Mouse (Mus musculus): ENCODE results near the gene Thra. TPM values are rescaled to one million over a fixed set of nuclear protein-coding genes. Genes with fewer than 3 reads are reported as not detected.

Thra gene
- polyA plus RNA-seq, 1 experiment from 2014 or later, result 93.5 TPM

- no peaks in the 10 kb centered on the region for H3K9me3 ChIP-seq (replicated peaks)
- no peak overlapping the region for H3K27ac ChIP-seq
- no peak overlapping the region; the same call in 1 of the 2 replicates for H3K9ac ChIP-seq
- H3K36me3 ChIP-seq (ENCODE audit: poor library complexity, severe bottlenecking), result peaks cover 74% of the 10 kb centered on the region
- WGBS, result 90% methylated on average over 12 of the region's 12 CpGs
- H3K27me3 ChIP-seq, result no peaks in the 10 kb centered on the region
- no peak overlapping the region for H3K4me2 ChIP-seq
- no peak overlapping the region for H3K4me3 ChIP-seq
- H3K4me1 ChIP-seq, result peaks cover 37% of the 10 kb centered on the region
- ATAC-seq, result no peak
Observed at GRCm38 (mm10) chr11:98756711-98757110, 16.3 kb downstream of the Thra start.

DNA sequence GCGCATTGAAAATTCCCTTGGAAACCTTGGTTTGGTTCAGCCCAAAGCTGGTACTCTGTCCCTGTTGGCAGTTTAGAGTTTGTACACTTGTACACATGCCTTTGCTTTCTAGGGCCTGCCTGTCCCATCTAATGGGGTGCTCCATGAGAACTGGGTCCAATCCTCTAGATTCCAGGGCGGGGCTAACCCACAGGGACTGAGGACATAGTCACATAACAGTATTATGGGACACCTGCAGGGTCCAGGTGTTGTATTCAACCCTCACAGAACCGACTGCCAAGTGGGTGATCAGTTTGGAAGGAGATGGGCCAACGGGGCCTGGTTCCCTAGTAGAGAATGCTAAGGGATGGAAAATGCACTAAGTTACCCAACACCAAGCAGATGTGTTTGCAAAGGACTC is 21.5 kb downstream of the Thra start:
- no peak overlapping the region for H3K9ac ChIP-seq
- peaks cover 82% of the 10 kb centered on the region for H3K36me3 ChIP-seq (ENCODE audit: poor library complexity, severe bottlenecking)
- ATAC-seq, result no peak
- H3K4me3 ChIP-seq, result no peak overlapping the region
- H3K9me3 ChIP-seq (replicated peaks), result no peaks in the 10 kb centered on the region
- no peak overlapping the region for H3K27ac ChIP-seq
- 90% methylated on average over 4 of the region's 4 CpGs for WGBS
- H3K4me2 ChIP-seq, result no peak overlapping the region
- no peaks in the 10 kb centered on the region for H3K27me3 ChIP-seq
- H3K4me1 ChIP-seq, result peaks cover 22% of the 10 kb centered on the region

GRCm38 (mm10) chr11:98762756-98763501 is 22.5 kb downstream of the Thra start:
- 62% methylated on average over 17 of the region's 17 CpGs for WGBS
- Histone ChIP-seq H3K4me3 (no peak overlapping the region), H3K4me2 (no peak overlapping the region), H3K36me3 (ENCODE audit: poor library complexity, severe bottlenecking) (peaks cover 72% of the 10 kb centered on the region), H3K4me1 (peaks cover 32% of the 10 kb centered on the region), H3K9ac (no peak overlapping the region), H3K27ac (no peak overlapping the region), H3K9me3 (replicated peaks) (no peaks in the 10 kb centered on the region), H3K27me3 (no peaks in the 10 kb centered on the region)
- no peak for ATAC-seq

GRCm38 (mm10) chr11:98763502-98763861 is 23.0 kb downstream of the Thra start:
- Histone ChIP-seq H3K27ac (no peak overlapping the region), H3K36me3 (ENCODE audit: poor library complexity, severe bottlenecking) (peaks cover 73% of the 10 kb centered on the region), H3K9me3 (replicated peaks) (no peaks in the 10 kb centered on the region), H3K4me1 (peaks cover 38% of the 10 kb centered on the region), H3K4me2 (no peak overlapping the region), H3K9ac (no peak overlapping the region), H3K27me3 (no peaks in the 10 kb centered on the region), H3K4me3 (no peak overlapping the region)
- WGBS, result 91% methylated on average over 8 of the region's 8 CpGs
- no peak for ATAC-seq

GRCm38 (mm10) chr11:98764091-98764490 is 23.7 kb downstream of the Thra start:
- H3K4me2 ChIP-seq, result no peak overlapping the region
- no peak overlapping the region for H3K4me3 ChIP-seq
- no peaks in the 10 kb centered on the region for H3K27me3 ChIP-seq
- H3K9me3 ChIP-seq (replicated peaks), result no peaks in the 10 kb centered on the region
- H3K9ac ChIP-seq, result no peak overlapping the region
- no peak for ATAC-seq
- 89% methylated on average over 18 of the region's 18 CpGs for WGBS
- H3K27ac ChIP-seq, result 0 out of 2 replicates have a peak overlapping the region, but pooled peaks have one; percentile 0
- H3K36me3 ChIP-seq (ENCODE audit: poor library complexity, severe bottlenecking), result peaks cover 74% of the 10 kb centered on the region
- peaks cover 44% of the 10 kb centered on the region for H3K4me1 ChIP-seq

DNA sequence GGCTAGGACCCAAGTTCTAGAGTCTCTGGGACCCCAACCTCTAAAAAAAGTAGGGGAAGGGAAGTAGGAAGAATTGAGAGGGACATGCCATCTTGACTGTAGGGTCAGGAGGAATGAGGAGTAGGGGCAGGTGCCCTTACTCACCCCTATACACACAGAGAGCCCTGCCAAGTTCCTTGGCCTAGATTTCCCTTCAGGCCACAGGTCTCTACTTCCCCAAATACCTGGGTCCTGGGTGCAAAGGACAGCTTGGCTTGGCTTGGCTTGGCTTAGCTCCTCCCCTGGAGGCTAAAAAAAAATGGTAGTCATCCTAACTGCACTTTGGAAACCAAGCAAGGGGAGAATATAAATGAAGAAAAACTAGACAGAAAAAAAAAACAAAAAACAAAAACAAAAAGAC is 24.3 kb downstream of the Thra start:
- Histone ChIP-seq H3K4me2 (no peak overlapping the region), H3K27ac (peak overlapping the region; percentile 88; the same call in 1 of the 2 replicates), H3K9me3 (replicated peaks) (no peaks in the 10 kb centered on the region), H3K9ac (no peak overlapping the region), H3K36me3 (ENCODE audit: poor library complexity, severe bottlenecking) (peaks cover 80% of the 10 kb centered on the region), H3K27me3 (no peaks in the 10 kb centered on the region), H3K4me1 (peaks cover 50% of the 10 kb centered on the region), H3K4me3 (no peak overlapping the region)
- no peak for ATAC-seq

GRCm38 (mm10) chr11:98765421-98766309 is 25.2 kb downstream of the Thra start:
- no peak for ATAC-seq
- peaks cover 51% of the 10 kb centered on the region for H3K4me1 ChIP-seq
- H3K4me3 ChIP-seq, result no peak overlapping the region
- peak overlapping the region; percentile 23 for H3K9ac ChIP-seq
- no peaks in the 10 kb centered on the region for H3K27me3 ChIP-seq
- no peaks in the 10 kb centered on the region for H3K9me3 ChIP-seq (replicated peaks)
- 42% methylated on average over 9 of the region's 9 CpGs for WGBS
- H3K36me3 ChIP-seq (ENCODE audit: poor library complexity, severe bottlenecking), result peaks cover 80% of the 10 kb centered on the region
- H3K27ac ChIP-seq, result peak overlapping the region; percentile 88
- H3K4me2 ChIP-seq, result peak overlapping the region; percentile 12; the same call in 1 of the 2 replicates

DNA sequence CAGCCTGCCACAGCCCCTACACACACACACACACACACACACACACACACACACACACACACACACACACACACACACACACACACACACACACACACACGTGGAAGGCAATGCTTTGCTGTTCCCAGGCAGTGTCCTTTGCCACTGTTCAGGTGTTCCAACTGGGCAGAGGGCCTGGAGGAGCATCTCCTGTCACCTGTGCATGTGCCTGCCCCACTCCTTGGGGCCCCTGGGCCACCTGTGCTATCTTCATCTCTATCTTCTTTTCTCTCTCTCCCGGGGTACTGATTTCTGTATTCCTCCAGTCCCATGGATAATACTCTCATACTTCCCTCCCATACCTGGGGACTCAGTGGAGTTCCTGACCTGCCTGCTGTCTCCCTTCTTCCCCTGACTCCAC is 25.9 kb downstream of the Thra start:
- 72% methylated on average over 1 of the region's 2 CpGs for WGBS
- H3K4me1 ChIP-seq, result peaks cover 52% of the 10 kb centered on the region
- H3K9ac ChIP-seq, result no peak overlapping the region
- H3K27me3 ChIP-seq, result no peaks in the 10 kb centered on the region
- H3K27ac ChIP-seq, result peak overlapping the region; percentile 88
- no peaks in the 10 kb centered on the region for H3K9me3 ChIP-seq (replicated peaks)
- peaks cover 80% of the 10 kb centered on the region for H3K36me3 ChIP-seq (ENCODE audit: poor library complexity, severe bottlenecking)
- no peak overlapping the region for H3K4me2 ChIP-seq
- ATAC-seq, result no peak
- H3K4me3 ChIP-seq, result no peak overlapping the region

DNA sequence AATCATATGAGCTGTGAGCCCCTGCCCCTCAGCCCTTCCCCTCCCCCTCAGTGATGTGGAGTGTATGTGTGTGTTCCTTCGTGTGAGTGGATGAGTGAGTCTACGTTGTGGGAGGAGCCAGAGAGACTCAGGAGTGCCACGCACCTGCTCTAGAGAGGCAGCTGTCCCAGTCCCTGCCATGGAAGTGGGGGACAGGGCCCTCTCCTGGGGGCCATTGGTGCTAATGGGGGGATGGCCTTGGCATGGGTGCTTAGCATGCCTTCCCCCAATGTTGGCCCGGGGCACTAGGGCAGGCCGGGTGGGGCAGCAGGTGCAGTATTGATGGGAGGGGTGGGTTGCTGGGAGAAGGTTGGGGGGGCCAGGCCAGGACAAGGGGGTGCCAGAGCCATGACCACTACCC is 26.4 kb downstream of the Thra start:
- Histone ChIP-seq H3K9me3 (replicated peaks) (no peaks in the 10 kb centered on the region), H3K9ac (peak overlapping the region; percentile 10; the same call in 1 of the 2 replicates), H3K27me3 (no peaks in the 10 kb centered on the region), H3K4me3 (no peak overlapping the region), H3K4me2 (peak overlapping the region; percentile 53), H3K36me3 (ENCODE audit: poor library complexity, severe bottlenecking) (peaks cover 79% of the 10 kb centered on the region), H3K27ac (peak overlapping the region; percentile 88), H3K4me1 (peaks cover 54% of the 10 kb centered on the region)
- 29% methylated on average over 4 of the region's 5 CpGs for WGBS
- ATAC-seq, result peak; percentile 9; the same call in 1 of the 2 replicates

- WGBS, result 19% methylated on average over 9 of the region's 9 CpGs
- Histone ChIP-seq H3K4me2 (peak overlapping the region; percentile 53), H3K36me3 (ENCODE audit: poor library complexity, severe bottlenecking) (peaks cover 74% of the 10 kb centered on the region), H3K9me3 (replicated peaks) (no peaks in the 10 kb centered on the region), H3K4me1 (peaks cover 54% of the 10 kb centered on the region), H3K9ac (peak overlapping the region; percentile 10; the same call in 1 of the 2 replicates), H3K4me3 (no peak overlapping the region), H3K27me3 (no peaks in the 10 kb centered on the region), H3K27ac (peak overlapping the region; percentile 88)
- peak; percentile 67 for ATAC-seq
Observed at GRCm38 (mm10) chr11:98767276-98767675, 26.8 kb downstream of the Thra start.

DNA sequence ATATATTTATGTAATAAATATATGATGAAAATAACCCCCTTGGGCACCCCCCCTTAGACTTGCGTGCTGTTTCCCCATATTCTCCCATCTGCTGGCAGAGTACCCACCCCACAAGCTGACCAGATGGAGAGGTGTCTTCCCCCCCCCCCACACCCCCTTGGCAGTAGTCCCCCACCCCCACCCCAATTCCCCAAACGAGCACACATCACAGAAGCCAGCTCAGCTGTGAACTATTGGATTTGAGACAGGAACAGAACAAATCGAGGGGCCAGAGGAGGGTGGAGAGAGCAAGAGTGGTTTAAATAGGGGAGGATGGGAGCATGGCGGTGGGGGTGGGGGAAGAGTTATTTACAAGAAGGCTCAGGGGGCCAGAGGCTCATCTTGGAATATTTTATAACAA is 27.3 kb downstream of the Thra start:
- Histone ChIP-seq H3K36me3 (ENCODE audit: poor library complexity, severe bottlenecking) (peaks cover 70% of the 10 kb centered on the region), H3K27ac (peak overlapping the region; percentile 88), H3K4me3 (peak overlapping the region; percentile 25), H3K9ac (peak overlapping the region; percentile 58), H3K4me2 (peak overlapping the region; percentile 53), H3K4me1 (peaks cover 56% of the 10 kb centered on the region), H3K27me3 (no peaks in the 10 kb centered on the region), H3K9me3 (replicated peaks) (no peaks in the 10 kb centered on the region)
- ATAC-seq, result peak; percentile 14; the same call in 1 of the 2 replicates
- WGBS, result 17% methylated on average over 4 of the region's 4 CpGs
